Mouse (Mus musculus): ENCODE measurements around the gene Plek. TPM values are rescaled to one million over a fixed set of nuclear protein-coding genes. Genes with fewer than 3 reads are reported as not detected.
A peak's percentile ranks its signal among the peaks of the same experiment; 100 is the strongest.

Gene Plek
- polyA plus RNA-seq, 1 experiment from 2014 or later: 6.1 TPM

DNA sequence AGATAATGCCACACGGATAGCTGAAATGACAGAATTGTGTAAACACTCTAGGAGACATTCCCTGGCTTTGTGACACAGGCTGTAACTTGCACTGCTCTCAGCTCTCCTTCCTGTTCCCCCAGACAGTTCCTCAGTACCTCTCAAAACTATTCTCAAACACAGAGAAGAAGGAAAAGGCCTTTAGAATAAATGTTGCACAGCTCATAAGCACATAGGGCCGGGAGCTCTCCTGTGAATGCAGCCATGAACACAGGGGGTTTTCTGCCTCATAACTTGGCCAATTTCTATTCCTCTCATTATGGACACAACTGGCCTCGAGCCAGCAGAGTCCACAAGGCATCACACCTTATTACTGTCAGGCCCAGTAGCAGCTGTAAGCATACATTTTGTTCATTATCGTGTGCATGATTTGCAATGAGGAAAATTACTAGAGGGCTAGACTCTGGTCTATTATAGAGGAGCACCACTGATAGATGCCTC, 110.2 kb downstream of the Plek start:
- Histone ChIP-seq H3K9ac (ENCODE audit: low read length) (no peak overlapping the region), H3K4me3 (ENCODE audit: low read depth, low read length) (no peak overlapping the region), H3K27me3 (ENCODE audit: control insufficient read depth, insufficient read depth, low read length) (no peaks in the 10 kb centered on the region), H3K36me3 (ENCODE audit: control insufficient read depth, insufficient read depth, low read length) (no peaks in the 10 kb centered on the region), H3K27ac (ENCODE audit: low read depth, low read length) (no peak overlapping the region), H3K4me2 (no peak overlapping the region), H3K9me3 (ENCODE audit: control insufficient read depth, low read length) (no peaks in the 10 kb centered on the region), H3K4me1 (ENCODE audit: control insufficient read depth, insufficient read depth, low read length) (peaks cover 6% of the 10 kb centered on the region)
- 73% methylated on average over 4 of the region's 4 CpGs for WGBS
- DNase-seq (ENCODE audit: low spot score, missing footprints) (no peak), ATAC-seq (ENCODE audit: low FRiP score) (no peak)

DNA sequence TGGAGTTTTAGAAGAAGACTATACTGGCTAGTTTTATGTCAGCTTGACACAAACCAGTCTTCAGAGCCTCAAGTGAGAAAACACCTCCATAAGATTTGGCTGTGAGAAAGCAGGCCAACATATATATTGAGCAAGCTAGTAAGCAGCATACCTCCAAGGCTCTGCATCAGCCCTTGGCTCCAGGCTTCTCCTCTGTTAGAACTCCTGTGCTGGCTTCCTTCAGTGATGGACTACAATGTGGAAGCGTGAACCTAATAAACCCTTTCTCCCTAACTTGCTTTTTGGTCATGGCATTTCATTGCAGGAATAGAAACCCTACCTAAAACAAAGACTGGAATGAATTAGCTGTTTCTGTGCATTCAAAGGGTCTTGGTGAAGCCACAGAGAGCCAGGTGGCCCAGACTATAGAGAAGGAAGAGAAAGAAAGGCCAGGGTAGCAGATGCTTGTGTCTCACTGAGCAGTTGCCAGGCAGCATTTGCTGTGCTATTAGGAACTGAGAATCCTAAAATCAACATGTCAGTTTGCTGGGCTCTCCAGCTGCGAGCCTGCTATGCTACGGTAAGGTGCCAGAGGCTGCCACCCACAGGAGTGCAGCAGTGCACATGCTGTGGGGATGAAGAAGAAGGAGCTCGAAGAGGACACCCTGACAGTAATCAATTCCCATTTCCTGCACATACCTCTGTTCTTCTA, 110.9 kb downstream of the Plek start:
- DNase-seq (ENCODE audit: low spot score, missing footprints): no peak
- Histone ChIP-seq H3K4me1 (ENCODE audit: control insufficient read depth, insufficient read depth, low read length) (peaks cover 6% of the 10 kb centered on the region), H3K36me3 (ENCODE audit: control insufficient read depth, insufficient read depth, low read length) (no peaks in the 10 kb centered on the region), H3K4me2 (no peak overlapping the region), H3K27ac (ENCODE audit: low read depth, low read length) (no peak overlapping the region; the same call in 1 of the 2 replicates), H3K9ac (ENCODE audit: low read length) (no peak overlapping the region), H3K4me3 (ENCODE audit: low read depth, low read length) (no peak overlapping the region), H3K27me3 (ENCODE audit: control insufficient read depth, insufficient read depth, low read length) (no peaks in the 10 kb centered on the region), H3K9me3 (ENCODE audit: control insufficient read depth, low read length) (no peaks in the 10 kb centered on the region)
- ATAC-seq (ENCODE audit: low FRiP score): peak; percentile 77
- WGBS: 40% methylated on average over 4 of the region's 4 CpGs

DNA sequence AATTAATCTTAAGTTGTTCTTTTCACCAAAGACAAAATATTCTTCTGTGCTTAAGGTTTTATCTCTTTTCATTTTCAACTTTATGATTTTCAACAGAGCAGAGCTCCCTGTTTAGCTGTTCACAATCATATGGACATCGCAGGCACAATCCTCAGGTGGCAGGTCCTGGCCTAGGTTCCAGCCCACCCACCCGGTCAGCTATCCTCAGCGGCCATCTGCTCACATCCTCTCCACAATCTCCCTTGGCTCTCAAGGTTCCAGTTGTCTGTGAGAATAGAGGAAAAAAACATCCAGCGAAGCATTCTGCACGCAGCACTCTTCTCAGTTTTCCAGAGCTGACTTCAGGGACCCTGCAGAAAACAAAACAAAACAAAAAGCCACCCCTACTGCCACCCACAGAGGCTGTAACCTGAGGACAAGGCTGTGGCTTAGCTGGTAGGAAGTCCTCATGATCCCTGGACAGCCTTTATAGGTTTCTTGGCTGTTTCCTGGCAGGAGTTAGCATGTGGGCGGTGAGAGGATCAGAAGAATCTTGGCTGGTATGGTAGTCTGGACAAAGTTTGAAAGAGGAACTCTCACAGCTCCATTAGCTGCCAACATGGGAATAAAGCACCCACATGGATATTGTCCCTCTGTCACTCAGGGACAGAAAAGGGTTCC, 116.5 kb downstream of the Plek start:
- WGBS: 71% methylated on average over 6 of the region's 6 CpGs
- H3K27me3 ChIP-seq (ENCODE audit: control insufficient read depth, insufficient read depth, low read length): no peaks in the 10 kb centered on the region
- H3K27ac ChIP-seq (ENCODE audit: low read depth, low read length): no peak overlapping the region
- no peaks in the 10 kb centered on the region for H3K9me3 ChIP-seq (ENCODE audit: control insufficient read depth, low read length)
- H3K36me3 ChIP-seq (ENCODE audit: control insufficient read depth, insufficient read depth, low read length): no peaks in the 10 kb centered on the region
- no peaks in the 10 kb centered on the region for H3K4me1 ChIP-seq (ENCODE audit: control insufficient read depth, insufficient read depth, low read length)
- ATAC-seq (ENCODE audit: low FRiP score) (no peak), DNase-seq (ENCODE audit: low spot score, missing footprints) (no peak)
- H3K4me3 ChIP-seq (ENCODE audit: low read depth, low read length): no peak overlapping the region
- H3K4me2 ChIP-seq: no peak overlapping the region
- H3K9ac ChIP-seq (ENCODE audit: low read length): no peak overlapping the region

DNA sequence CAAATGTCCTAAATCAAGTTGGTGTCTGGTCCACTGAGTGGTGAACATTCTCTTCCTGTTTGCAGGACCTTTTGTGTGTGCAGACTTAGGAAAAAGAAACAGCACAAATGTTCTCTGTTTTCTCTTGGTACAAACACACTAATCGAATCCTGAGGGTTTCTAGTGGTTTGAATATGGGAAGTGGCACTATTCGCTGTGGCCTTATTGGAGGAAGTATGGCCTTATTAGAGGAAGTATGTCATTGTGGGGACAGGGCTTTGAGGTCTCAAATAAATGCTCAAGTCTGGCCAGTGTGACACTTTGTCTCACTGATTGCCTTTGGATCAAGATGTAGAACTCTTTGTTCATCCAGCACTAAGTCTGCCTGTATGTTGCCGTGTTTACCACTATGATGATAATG, 120.0 kb downstream of the Plek start:
- Histone ChIP-seq H3K4me3 (ENCODE audit: low read depth, low read length) (no peak overlapping the region), H3K9ac (ENCODE audit: low read length) (no peak overlapping the region), H3K4me2 (no peak overlapping the region), H3K4me1 (ENCODE audit: control insufficient read depth, insufficient read depth, low read length) (no peaks in the 10 kb centered on the region), H3K27me3 (ENCODE audit: control insufficient read depth, insufficient read depth, low read length) (no peaks in the 10 kb centered on the region), H3K9me3 (ENCODE audit: control insufficient read depth, low read length) (no peaks in the 10 kb centered on the region), H3K27ac (ENCODE audit: low read depth, low read length) (no peak overlapping the region), H3K36me3 (ENCODE audit: control insufficient read depth, insufficient read depth, low read length) (no peaks in the 10 kb centered on the region)
- DNase-seq (ENCODE audit: low spot score, missing footprints): no peak
- 93% methylated on average over 3 of the region's 3 CpGs for WGBS
- no peak for ATAC-seq (ENCODE audit: low FRiP score)

Other genes starting within 250 kb of the Plek start
- gene Fbxo48, start 101.0 kb downstream of the Plek start, polyA plus RNA-seq (2014; fragmentation: Nextera tagmentation; extraction: Ambion mirVana): 2.4 and 2.8 TPM in 2 replicates
- 25.1 and 27.0 TPM in 2 replicates for gene Cnrip1, start 795 bp downstream of the Plek start, polyA plus RNA-seq (2014; fragmentation: Nextera tagmentation; extraction: Ambion mirVana)
- gene Ppp3r1, start 106.9 kb upstream of the Plek start, polyA plus RNA-seq (2014; fragmentation: Nextera tagmentation; extraction: Ambion mirVana): 107 and 113 TPM in 2 replicates
- 31.2 and 33.0 TPM in 2 replicates for gene Wdr92, start 129.7 kb upstream of the Plek start, polyA plus RNA-seq (2014; fragmentation: Nextera tagmentation; extraction: Ambion mirVana)
- 99.4 and 106 TPM in 2 replicates for gene Pno1, start 159.2 kb upstream of the Plek start, polyA plus RNA-seq (2014; fragmentation: Nextera tagmentation; extraction: Ambion mirVana)
- 127 and 134 TPM in 2 replicates for gene C1d, start 205.2 kb upstream of the Plek start, polyA plus RNA-seq (2014; fragmentation: Nextera tagmentation; extraction: Ambion mirVana)

Measured in midbrain, embryonic 11.5 days (tissue).